Mouse (Mus musculus) liver, embryonic 12.5 days (tissue): Measurements from ENCODE around the gene Zc3h18. TPM values are rescaled to one million over a fixed set of nuclear protein-coding genes. Genes with fewer than 3 reads are reported as not detected.

ENCODE experiments used
- ATAC-seq: fragments of 200-750 bp; cut with Nextera tagmentation; 2 replicates; pipeline ENCODE4 v1.8.0; 2017; ENCODE audit warnings: moderate number of reproducible peaks, mild to moderate bottlenecking, moderate library complexity
- H3K27ac ChIP-seq: fragments of 300-500 bp; sonication (generic); 2 replicates; pipeline ENCODE4 v1.5.1; 2016; ENCODE audit warnings: mild to moderate bottlenecking
- H3K27me3 ChIP-seq: fragments of 300-500 bp; sonication (generic); replicated peaks from 2 replicates; pipeline ENCODE4 v1.6.1; 2016; ENCODE audit warnings: mild to moderate bottlenecking, moderate library complexity
- H3K36me3 ChIP-seq: fragments of 300-500 bp; sonication (generic); 2 replicates; pipeline ENCODE4 v1.6.1; 2016; ENCODE audit warnings: mild to moderate bottlenecking, moderate library complexity
- H3K4me1 ChIP-seq: fragments of 300-500 bp; sonication (generic); 2 replicates; pipeline ENCODE4 v1.6.1; 2016
- H3K4me2 ChIP-seq: fragments of 300-500 bp; sonication (generic); 2 replicates; pipeline ENCODE4 v1.6.1; 2016; ENCODE audit warnings: mild to moderate bottlenecking, moderate library complexity
- H3K4me3 ChIP-seq: fragments of 300-500 bp; sonication (generic); 2 replicates; pipeline ENCODE4 v1.5.1; 2016; ENCODE audit warnings: mild to moderate bottlenecking, moderate library complexity
- H3K9ac ChIP-seq: fragments of 300-500 bp; sonication (generic); 2 replicates; pipeline ENCODE4 v1.6.1; 2016; ENCODE audit warnings: mild to moderate bottlenecking, moderate library complexity
- H3K9me3 ChIP-seq: fragments of 300-500 bp; sonication (generic); replicated peaks from 2 replicates; pipeline ENCODE4 v1.6.1; 2016; ENCODE audit warnings: mild to moderate bottlenecking, moderate library complexity
- WGBS: fragments of 180-500 bp; shearing (Covaris S2); methylation state at CpG from one replicate; pipeline ENCODE4 v1.1.7; 2016; ENCODE audit not compliant: insufficient replicate concordance; 5-methylcytosine and 5-hydroxymethylcytosine counted together
- polyA plus RNA-seq: library from polyadenylated mRNA; unstranded; fragments of >200 nt; fragmentation: Nextera tagmentation; extraction: Ambion mirVana; gene quantifications from 2 replicates; pipeline ENCODE4 v1.2.1, GENCODE M21; 2016

Zc3h18 gene
- polyA plus RNA-seq, 1 experiment from 2014 or later = 48.7 TPM

- Histone ChIP-seq H3K4me1 (peaks cover 44% of the 10 kb centered on the region), H3K4me3 (peak overlapping the region; percentile 71), H3K9ac (peak overlapping the region; percentile 71), H3K27me3 (peaks cover 13% of the 10 kb centered on the region; the same call in 1 of the 2 replicates), H3K36me3 (peaks cover 10% of the 10 kb centered on the region), H3K9me3 (no peaks in the 10 kb centered on the region), H3K27ac (0 out of 2 replicates have a peak overlapping the region, but pooled peaks have one; percentile 69), H3K4me2 (peak overlapping the region; percentile 95)
- no peak for ATAC-seq
- 49% methylated on average over 7 of the region's 7 CpGs for WGBS
These were observed 65.9 kb downstream of the Zc3h18 start for GRCm38 (mm10) chr8:122442356-122442755.

DNA sequence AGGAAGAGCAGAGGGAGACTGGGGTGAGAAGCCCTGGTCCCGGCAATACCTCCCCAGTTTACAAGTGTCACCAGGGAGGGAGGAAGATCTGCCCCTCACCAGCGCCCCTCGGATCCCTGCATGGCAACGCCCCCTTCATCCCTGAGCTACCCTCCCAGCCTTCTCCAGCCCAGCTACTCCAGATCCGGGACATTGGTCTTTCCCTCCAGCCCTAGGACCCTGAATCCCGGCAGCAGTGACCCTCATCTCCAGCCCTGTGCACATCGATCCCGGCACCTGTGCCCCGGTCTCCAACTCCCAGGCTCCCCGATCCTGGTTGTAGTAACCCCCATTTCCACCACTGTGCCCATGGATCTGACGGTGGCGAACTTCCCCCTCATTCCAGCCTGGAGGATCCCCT lies 66.4 kb downstream of the Zc3h18 start:
- peak overlapping the region; percentile 71 for H3K9ac ChIP-seq
- ATAC-seq = peak; percentile 0; the same call in 1 of the 2 replicates
- WGBS = 2% methylated on average over 12 of the region's 12 CpGs
- peak overlapping the region; percentile 69 for H3K27ac ChIP-seq
- no peaks in the 10 kb centered on the region for H3K9me3 ChIP-seq
- peak overlapping the region; percentile 71 for H3K4me3 ChIP-seq
- H3K4me1 ChIP-seq = peaks cover 41% of the 10 kb centered on the region
- peaks cover 8% of the 10 kb centered on the region for H3K36me3 ChIP-seq
- H3K27me3 ChIP-seq = peaks cover 17% of the 10 kb centered on the region
- H3K4me2 ChIP-seq = peak overlapping the region; percentile 95

DNA sequence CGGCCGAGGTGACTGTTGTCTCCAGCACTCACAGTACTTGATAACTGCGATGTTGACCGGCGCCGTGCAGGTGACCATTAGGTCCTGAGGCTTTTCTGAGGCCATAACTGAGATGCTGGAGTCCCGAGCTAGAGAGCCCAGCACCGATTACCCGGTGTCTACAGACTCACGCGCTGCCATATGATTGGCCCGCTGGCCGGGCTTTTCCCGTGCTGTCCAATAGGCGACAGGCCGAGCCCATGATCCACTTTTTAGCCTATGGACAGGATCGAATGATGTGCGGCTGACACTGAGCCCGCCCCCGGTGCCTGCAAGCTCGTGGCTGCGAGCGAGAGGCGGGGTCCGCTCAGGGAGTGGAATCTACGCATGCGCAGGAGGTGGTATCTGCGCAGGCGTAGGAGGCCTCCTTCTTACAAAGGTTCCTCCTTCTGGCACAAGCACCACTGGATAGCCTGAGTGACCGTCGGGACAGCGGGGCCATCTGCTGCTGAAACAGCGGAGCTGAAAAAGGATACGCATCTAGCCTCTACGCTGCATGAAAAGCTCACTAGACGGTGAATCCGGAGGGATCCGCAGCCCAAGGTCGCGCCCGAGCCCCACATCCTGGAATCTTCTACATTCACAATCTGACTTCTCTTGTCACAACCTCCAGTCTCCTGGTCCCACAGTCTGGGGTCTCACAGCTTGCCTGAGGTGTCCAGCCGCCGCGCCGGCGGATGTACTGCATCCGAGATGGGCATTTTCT lies 67.0 kb downstream of the Zc3h18 start, which contains the start of gene Mvd:
Gene Mvd, minus strand, starts transcription at position 161 of the 745 bp plus-strand sequence.
- H3K4me3 ChIP-seq = peak within 1 kb of the TSS; percentile 71
- ATAC-seq = peak; percentile 98
- no peaks in the 10 kb centered on the region for H3K9me3 ChIP-seq
- H3K27ac ChIP-seq = peak within 1 kb of the TSS; percentile 81
- peaks cover 8% of the 10 kb centered on the region for H3K36me3 ChIP-seq
- peak within 1 kb of the TSS; percentile 95 for H3K4me2 ChIP-seq
- peaks cover 21% of the 10 kb centered on the region for H3K27me3 ChIP-seq
- H3K9ac ChIP-seq = peak within 1 kb of the TSS; percentile 77
- peaks cover 34% of the 10 kb centered on the region for H3K4me1 ChIP-seq
- WGBS = under 1% methylated on average over 47 of the region's 47 CpGs

DNA sequence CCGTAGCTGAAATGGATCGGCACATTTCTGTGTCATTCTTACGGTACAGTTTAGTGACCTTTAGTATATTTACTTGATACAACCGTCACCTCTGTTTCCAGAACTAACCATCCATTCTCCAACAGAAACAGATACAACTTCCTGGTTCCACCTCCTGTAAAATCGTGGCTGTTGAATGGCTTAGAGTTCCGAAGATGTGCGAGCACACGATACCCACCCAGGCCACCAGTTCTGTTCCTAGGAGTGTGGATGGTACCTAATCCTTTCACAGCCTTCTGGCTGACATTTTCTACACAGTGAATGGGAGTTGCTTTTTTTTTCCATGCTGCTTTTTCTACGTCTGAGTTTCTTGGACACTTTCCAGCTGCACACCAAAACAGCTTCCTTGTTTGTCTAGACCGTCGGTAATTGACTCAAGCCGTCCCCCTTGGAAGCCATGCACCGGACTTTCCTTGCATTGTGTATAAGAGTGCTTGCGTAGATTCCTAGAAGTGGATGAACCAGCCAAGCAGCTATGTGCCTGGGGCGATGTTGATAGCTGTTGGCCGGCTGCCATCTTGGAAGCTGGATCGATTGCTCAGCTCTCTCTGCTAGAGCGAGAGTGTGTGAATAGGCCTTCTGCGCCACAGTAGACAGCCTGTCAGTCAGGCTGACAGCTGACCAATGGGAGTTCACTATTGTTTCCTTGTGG lies 67.8 kb downstream of the Zc3h18 start:
- 30% methylated on average over 19 of the region's 19 CpGs for WGBS
- Histone ChIP-seq H3K9ac (peak overlapping the region; percentile 77), H3K9me3 (no peaks in the 10 kb centered on the region), H3K4me2 (peak overlapping the region; percentile 95), H3K27ac (peak overlapping the region; percentile 81), H3K36me3 (peaks cover 7% of the 10 kb centered on the region), H3K27me3 (peaks cover 28% of the 10 kb centered on the region), H3K4me3 (peak overlapping the region; percentile 71), H3K4me1 (peaks cover 29% of the 10 kb centered on the region)
- ATAC-seq = no peak

DNA sequence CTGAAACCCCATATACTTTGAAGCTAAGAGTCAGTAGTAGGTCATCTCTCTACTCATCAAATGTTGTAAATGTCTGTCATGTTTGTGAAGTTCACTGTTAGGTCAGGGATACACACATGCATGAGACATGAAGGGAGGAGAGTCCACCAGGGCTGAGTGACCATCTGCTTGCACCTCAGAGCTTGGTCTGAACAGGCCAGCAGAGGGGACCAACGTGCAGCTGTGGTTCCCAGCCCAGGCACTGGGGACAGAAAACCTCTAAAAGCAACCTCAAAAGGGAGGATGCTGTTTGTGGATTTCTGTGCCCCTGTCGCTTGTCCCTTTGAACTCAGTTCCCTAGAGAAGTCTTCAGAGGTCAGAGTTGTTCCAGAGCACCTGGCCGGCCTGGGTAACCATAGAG lies 68.8 kb downstream of the Zc3h18 start:
- H3K9me3 ChIP-seq = no peaks in the 10 kb centered on the region
- H3K27me3 ChIP-seq = peaks cover 32% of the 10 kb centered on the region
- no peak for ATAC-seq
- no peak overlapping the region for H3K27ac ChIP-seq
- H3K4me3 ChIP-seq = no peak overlapping the region
- 59% methylated on average over 3 of the region's 3 CpGs for WGBS
- no peak overlapping the region for H3K4me2 ChIP-seq
- no peak overlapping the region for H3K9ac ChIP-seq
- H3K36me3 ChIP-seq = no peaks in the 10 kb centered on the region
- peaks cover 29% of the 10 kb centered on the region for H3K4me1 ChIP-seq

DNA sequence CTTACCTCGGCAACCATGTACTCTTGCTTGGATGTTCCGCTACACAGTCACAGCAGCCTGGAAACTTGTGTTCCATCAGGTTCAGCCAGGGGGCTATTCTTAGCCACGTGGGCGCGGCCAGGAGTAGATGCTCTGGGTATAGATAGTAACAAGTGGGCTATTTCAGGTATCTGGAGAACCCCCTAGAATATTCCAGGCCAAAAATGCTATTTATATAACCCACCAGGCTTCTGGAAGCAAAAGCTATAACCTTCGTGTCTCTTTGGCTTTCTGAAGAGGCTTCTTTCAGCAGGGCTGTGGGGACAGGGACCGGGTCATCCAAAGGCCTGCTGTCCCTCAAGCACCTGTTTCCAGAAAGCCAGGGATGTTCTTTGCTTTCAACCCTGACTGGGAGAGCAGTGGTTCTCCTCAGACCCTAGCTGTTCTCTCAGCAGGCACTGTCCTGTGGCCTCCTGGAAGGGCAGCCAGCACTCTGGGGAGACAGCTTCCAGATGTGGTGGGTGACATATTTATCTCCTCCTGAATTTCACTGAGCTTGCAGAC lies 74.8 kb downstream of the Zc3h18 start:
- no peak overlapping the region for H3K27ac ChIP-seq
- H3K4me2 ChIP-seq = no peak overlapping the region
- no peaks in the 10 kb centered on the region for H3K36me3 ChIP-seq
- 57% methylated on average over 7 of the region's 7 CpGs for WGBS
- no peak overlapping the region for H3K4me3 ChIP-seq
- no peak overlapping the region for H3K9ac ChIP-seq
- H3K4me1 ChIP-seq = 0 out of 2 replicates have a peak, but pooled peaks cover 8% of the 10 kb centered on the region
- no peak for ATAC-seq
- peaks cover 59% of the 10 kb centered on the region for H3K27me3 ChIP-seq
- H3K9me3 ChIP-seq = no peaks in the 10 kb centered on the region

- no peak overlapping the region for H3K27ac ChIP-seq
- H3K4me2 ChIP-seq = no peak overlapping the region
- no peak overlapping the region for H3K4me3 ChIP-seq
- 0 out of 2 replicates have a peak, but pooled peaks cover 8% of the 10 kb centered on the region for H3K4me1 ChIP-seq
- no peaks in the 10 kb centered on the region for H3K36me3 ChIP-seq
- 78% methylated on average over 10 of the region's 10 CpGs for WGBS
- H3K9ac ChIP-seq = no peak overlapping the region
- peaks cover 61% of the 10 kb centered on the region for H3K27me3 ChIP-seq
- H3K9me3 ChIP-seq = no peaks in the 10 kb centered on the region
- ATAC-seq = no peak
These were observed 75.7 kb downstream of the Zc3h18 start for GRCm38 (mm10) chr8:122452154-122452553.

GRCm38 (mm10) chr8:122454409-122454808 lies 78.0 kb downstream of the Zc3h18 start:
- H3K4me1 ChIP-seq = peaks cover 10% of the 10 kb centered on the region; the same call in 1 of the 2 replicates
- no peak overlapping the region for H3K27ac ChIP-seq
- no peak for ATAC-seq

GRCm38 (mm10) chr8:122457171-122457570 lies 80.8 kb downstream of the Zc3h18 start:
- ATAC-seq = no peak
- Histone ChIP-seq H3K4me2 (no peak overlapping the region), H3K9me3 (no peaks in the 10 kb centered on the region), H3K27me3 (peaks cover 81% of the 10 kb centered on the region), H3K4me3 (no peak overlapping the region), H3K27ac (no peak overlapping the region), H3K9ac (no peak overlapping the region), H3K4me1 (peaks cover 29% of the 10 kb centered on the region), H3K36me3 (no peaks in the 10 kb centered on the region)
- 69% methylated on average over 11 of the region's 11 CpGs for WGBS

More at GRCm38 (mm10) chr8:122454409-122454808, 78.0 kb downstream of the Zc3h18 start:
- H3K9me3 ChIP-seq = no peaks in the 10 kb centered on the region
- no peaks in the 10 kb centered on the region for H3K36me3 ChIP-seq
- WGBS = 74% methylated on average over 6 of the region's 6 CpGs
- no peak overlapping the region for H3K4me2 ChIP-seq
- no peak overlapping the region for H3K9ac ChIP-seq
- no peak overlapping the region for H3K4me3 ChIP-seq
- peaks cover 66% of the 10 kb centered on the region for H3K27me3 ChIP-seq

DNA sequence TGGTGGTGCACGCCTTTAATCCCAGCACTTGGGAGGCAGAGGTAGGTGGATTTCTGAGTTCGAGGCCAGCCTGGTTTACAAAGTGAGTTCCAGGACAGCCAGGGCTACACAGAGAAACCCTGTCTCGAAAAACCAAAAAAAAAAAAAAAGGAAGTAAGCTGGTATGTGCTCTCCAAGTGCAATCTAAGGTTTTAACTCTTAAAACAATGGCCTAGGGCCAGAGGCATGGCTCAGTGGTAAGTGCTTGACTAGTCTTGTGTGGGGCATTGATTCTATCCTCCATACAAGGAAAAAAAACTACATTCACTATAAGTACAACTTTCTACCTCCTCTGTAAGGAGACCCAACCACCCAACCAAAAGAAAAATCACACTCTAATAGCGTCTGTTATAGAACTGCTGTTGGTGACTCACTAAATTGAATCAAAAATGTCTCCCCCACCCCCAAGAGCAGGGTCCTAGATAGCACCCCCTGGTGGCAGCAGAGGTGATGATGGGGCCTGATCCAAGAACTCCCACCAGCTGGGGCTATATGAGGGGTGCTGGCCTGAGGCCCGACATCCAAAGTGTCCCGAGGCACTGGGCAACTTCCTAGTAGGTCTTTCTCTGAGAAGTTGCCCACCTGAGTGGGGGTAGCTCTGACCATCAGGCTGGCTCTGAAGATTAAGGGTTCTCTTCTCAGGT lies 83.0 kb downstream of the Zc3h18 start:
- WGBS = 48% methylated on average over 6 of the region's 6 CpGs
- Histone ChIP-seq H3K9ac (no peak overlapping the region), H3K36me3 (no peaks in the 10 kb centered on the region), H3K27ac (no peak overlapping the region), H3K4me2 (no peak overlapping the region), H3K9me3 (no peaks in the 10 kb centered on the region), H3K27me3 (peaks cover 86% of the 10 kb centered on the region), H3K4me3 (no peak overlapping the region), H3K4me1 (peaks cover 48% of the 10 kb centered on the region)
- no peak for ATAC-seq

- Histone ChIP-seq H3K9me3 (no peaks in the 10 kb centered on the region), H3K27me3 (peaks cover 82% of the 10 kb centered on the region), H3K9ac (peak overlapping the region; percentile 12; the same call in 1 of the 2 replicates), H3K4me1 (peaks cover 51% of the 10 kb centered on the region), H3K4me2 (peak overlapping the region; percentile 66), H3K36me3 (no peaks in the 10 kb centered on the region), H3K27ac (no peak overlapping the region), H3K4me3 (peak overlapping the region; percentile 39; the same call in 1 of the 2 replicates)
- no peak for ATAC-seq
- 18% methylated on average over 7 of the region's 7 CpGs for WGBS
These were observed 83.6 kb downstream of the Zc3h18 start for GRCm38 (mm10) chr8:122459990-122460389.
